Mouse (Mus musculus) regulatory T cell (primary cell): Measurements from ENCODE around the gene Synpo2l.

Experiments used
- in situ Hi-C: fragments of 300-600 bp; cut with MboI, MseI; formaldehyde crosslinking; loops from one replicate; pipeline ENCODE4 v1.15.1; 2025; ENCODE audit warnings: high pct_unique_total_duplicates

The Synpo2l gene

GRCm38 (mm10) chr14:20682498-20682897, 14.3 kb upstream of the Synpo2l start:
- in situ Hi-C loops, result loop anchor here (25.0 kb wide), 1 partner anchor 1155 kb away; the partner anchor contains the start of genes Comtd1 and Vdac2

GRCm38 (mm10) chr14:20681742-20682141, 13.6 kb upstream of the Synpo2l start:
- in situ Hi-C loops, result loop anchor here (25.0 kb wide), 1 partner anchor 1156 kb away; the partner anchor contains the start of genes Comtd1 and Vdac2

- in situ Hi-C loops, result loop anchor here (25.0 kb wide), 1 partner anchor 1159 kb away; the partner anchor contains the start of genes Comtd1 and Vdac2
Observed at GRCm38 (mm10) chr14:20677906-20678305, 9.8 kb upstream of the Synpo2l start.

DNA sequence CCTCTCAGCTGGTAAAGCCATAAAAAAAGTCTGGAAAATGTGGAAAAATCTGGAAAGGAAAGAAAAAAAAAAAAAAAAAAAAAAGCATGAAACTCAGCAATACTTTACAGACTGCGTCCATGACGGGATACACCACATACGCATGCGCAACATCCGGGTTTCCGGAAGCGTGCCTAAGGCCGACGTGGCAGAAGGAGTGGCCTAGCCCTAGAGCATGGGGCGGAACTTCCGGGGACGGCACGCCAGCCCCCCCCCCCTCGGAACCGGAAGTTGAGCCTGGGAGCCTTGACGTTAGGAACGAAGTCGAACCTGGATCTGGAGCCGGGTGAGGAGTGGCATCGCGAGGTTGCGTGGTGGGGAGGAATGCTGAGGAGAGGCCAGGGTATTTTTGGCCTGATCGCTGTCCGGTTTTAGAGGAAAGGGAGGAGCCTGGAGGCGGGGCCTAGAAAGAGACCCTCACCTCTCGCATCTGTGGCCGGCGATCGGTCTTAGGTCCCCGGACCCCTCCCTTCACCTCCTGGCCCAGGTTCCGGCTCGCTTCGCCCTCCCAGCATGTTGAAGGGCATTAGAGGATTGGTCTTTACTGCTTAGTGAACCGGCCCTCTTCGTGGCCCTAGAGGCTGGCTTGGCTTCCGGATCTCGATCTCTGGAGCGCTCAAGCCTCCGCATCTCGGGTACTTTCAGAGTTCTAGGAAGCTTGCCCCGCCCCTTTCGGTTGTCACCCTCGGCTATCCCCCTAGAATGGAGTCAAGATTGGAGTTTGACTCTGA, 6.1 kb upstream of the Synpo2l start, which contains the start of gene Sec24c:
Gene Sec24c, plus strand, starts transcription at position 245 of the 770 bp plus-strand sequence.
- in situ Hi-C loops, result no loop called here

- in situ Hi-C loops, result no loop called here
Observed at GRCm38 (mm10) chr14:20673735-20674063, 5.5 kb upstream of the Synpo2l start.

DNA sequence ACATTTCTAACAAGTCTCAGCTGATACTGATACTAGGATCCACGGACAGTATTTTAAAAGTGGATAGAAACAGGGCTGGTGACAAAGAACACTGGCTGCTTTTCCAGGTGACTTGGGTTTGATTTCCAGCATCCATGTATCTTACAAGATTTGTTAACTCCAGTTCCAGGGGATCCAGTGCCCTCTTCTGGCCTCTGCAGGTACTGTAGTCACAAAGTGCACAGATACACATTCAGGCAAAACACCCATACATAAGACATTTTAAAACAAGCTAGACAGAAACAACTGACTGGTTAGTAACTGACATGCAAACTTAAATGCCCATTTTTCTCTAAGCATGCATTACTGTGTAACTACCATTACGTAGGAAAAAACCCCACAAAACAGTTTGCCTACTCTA, 4.8 kb upstream of the Synpo2l start:
- in situ Hi-C loops, result no loop called here

DNA sequence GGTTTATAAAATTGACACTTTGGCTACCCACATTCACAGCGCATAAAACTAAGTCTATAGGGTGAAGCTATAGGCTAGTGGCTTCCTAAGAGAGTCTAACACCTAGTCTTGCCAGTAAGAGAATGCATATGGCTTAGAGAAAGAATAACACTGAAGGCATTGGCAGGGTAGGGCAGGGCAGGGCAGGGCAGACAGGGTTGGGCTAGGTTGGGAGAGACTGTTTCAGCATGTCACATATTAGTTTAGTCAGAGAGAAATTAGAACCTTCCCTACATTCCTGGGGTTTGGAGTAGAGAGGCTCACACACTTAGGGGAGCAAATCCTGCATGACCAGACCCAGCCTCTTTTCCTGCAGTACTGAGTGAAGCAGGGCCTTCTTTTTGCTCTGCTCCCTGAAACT, 685 bp downstream of the Synpo2l start:
- in situ Hi-C loops, result no loop called here

DNA sequence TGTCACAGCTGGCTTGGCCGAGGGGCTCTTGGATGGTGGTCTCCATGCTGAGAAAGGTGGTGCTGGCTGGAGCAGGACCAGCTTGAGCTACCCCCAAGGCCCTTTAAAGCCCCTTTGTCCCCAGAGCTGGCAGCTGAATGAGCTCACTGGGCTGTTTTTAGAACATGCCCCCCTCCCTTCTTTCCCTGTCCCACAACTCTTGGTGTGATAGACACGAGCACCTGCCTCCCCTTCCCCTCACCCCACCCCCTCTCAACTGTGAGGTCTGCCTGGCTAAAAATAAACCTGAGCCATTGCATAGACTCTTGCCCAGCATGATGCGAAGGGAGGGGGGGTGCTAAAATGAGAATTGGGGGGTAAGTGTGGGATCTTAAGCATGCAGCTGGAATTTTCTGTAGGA, 3.7 kb downstream of the Synpo2l start:
- in situ Hi-C loops, result no loop called here

DNA sequence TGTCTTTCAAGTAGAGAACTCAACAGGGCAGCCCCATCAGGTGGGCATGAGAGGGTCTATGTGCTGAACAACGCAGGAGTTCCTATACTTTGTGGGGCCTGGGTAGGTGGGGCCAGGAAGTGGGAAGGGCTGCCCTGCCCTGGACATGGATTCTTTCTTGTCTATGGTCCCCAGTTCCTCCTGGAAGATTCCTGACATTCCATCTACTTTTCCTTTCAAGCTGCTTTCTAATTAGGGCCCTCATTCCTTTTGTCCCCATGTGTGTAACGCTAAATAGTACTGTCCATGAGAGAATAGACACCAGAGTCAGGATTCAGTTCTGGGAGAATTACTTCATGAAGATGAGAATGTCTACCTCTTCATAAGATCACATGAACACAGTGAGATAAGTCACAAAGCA, 4.6 kb downstream of the Synpo2l start:
- in situ Hi-C loops, result no loop called here

DNA sequence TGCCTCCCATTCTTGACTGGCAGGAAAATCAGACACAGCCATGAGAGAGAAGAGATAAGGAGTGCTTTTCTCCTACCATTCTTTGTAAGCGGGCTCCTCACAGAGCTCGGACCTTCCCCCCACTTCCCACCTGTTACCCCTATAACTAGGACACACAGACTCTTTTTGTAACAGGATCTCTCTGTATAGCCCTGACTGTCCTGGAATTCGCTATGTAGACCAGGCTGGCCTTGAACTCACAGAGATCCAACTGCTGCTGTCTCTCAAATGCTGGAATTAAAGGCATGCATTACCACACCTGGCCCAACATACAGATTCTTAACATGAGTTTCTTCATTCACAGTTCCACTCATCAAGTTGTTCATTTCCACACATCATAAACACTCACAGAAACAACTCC, 5.4 kb downstream of the Synpo2l start:
- in situ Hi-C loops, result no loop called here

DNA sequence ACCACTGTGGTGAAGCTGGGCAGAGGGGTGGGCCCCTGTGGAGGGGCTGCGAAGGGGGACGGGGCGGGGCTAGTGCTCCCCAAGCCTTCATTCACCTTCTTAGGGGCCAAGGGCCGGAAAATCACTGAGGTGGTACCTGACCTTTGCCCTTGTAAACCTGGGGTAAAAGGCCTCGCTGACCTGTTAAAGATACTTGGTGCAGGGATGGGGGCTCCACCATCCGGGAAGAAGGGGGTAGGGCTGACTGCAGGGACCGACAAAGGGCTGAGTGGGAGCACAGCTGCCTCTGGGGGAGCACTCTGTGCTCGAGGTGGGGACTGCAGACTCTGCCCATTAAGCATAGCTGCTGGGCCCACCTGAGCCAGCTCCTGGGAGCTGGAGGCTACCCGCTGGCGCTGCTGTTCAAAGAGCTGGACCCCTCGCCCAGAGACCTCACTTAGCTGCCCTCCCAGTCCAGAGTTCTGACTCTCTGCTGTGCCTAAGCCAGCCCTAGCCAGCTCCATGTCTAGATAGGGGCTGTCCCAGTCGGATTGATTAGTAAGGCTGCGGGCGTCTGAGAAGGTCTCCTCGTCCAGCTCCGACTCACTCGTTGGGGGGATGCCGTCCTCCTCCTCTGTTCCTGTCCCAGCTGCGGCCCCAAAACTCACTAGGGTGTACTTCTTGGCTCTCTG, 6.4 kb downstream of the Synpo2l start:
- in situ Hi-C loops, result no loop called here

GRCm38 (mm10) chr14:20660827-20661660, 7.1 kb downstream of the Synpo2l start:
- in situ Hi-C loops, result no loop called here

DNA sequence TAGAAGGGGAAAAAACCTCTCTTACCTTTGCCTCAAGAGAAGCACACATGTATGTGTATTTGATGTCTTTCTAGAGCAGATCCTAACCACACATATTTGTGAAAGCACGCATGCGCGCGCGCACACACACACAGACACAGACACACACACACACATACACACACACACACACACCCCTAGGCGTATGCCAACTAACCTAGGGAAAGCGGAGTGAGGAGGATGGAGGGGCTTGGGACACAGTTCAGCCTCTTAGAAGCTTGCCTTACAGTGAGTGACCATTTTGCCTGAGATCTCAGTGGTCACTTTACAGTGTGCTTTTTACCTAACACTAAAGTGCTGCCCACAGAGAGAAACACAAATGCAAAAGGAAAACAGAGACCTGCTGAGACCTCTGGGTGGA, 8.5 kb downstream of the Synpo2l start:
- in situ Hi-C loops, result loop anchor here (5.0 kb wide), 1 partner anchor 82 kb away; no protein-coding TSS in a partner anchor

GRCm38 (mm10) chr14:20658902-20659301, 9.3 kb downstream of the Synpo2l start:
- in situ Hi-C loops, result loop anchor here (5.0 kb wide), 1 partner anchor 82 kb away; no protein-coding TSS in a partner anchor

DNA sequence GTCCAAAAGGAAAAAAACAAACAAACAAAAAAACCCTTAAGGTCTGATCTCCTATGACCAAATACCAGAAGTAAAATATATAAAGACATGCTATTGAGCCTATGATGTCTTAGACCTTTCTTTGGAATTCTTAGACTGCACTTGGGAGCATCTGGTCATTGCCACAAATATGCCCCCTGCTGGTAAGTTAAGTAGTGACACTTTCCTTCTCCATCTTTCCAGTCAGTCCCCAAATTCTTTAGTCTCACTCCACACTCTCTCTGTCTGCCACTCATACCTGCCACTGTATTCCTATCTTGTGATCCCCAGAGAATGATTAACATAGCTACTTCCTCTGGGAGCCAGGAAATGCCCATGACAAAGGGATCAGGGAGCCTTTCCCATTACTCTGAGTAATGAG, 9.8 kb downstream of the Synpo2l start:
- in situ Hi-C loops, result loop anchor here (5.0 kb wide), 1 partner anchor 81 kb away; no protein-coding TSS in a partner anchor

GRCm38 (mm10) chr14:20656361-20656760, 11.8 kb downstream of the Synpo2l start, which contains the start of gene Myoz1:
Gene Myoz1 (minus strand): TSS chr14:20656540.
- in situ Hi-C loops, result loop anchor here (5.0 kb wide), 1 partner anchor 79 kb away; no protein-coding TSS in a partner anchor

DNA sequence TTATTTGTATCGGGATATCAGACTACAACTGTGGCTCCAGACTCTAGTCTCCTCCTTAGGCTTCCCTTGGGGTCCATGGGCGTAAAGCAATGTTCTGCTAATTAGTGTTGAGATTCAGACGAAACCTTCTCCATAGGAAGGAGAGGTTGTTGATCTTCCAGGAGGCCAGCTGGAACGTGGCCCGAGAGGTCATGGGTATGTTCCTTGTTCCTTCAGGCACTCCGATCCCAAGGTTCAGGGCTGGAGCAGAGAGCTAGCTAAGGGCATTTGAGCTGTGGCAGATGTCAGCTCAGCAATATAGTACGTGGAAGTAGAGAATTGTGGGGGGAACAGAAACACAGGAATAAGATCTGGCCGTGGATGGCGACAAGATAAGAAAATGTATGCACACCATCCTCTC, 12.4 kb downstream of the Synpo2l start:
- in situ Hi-C loops, result loop anchor here (5.0 kb wide), 1 partner anchor 78 kb away; no protein-coding TSS in a partner anchor

DNA sequence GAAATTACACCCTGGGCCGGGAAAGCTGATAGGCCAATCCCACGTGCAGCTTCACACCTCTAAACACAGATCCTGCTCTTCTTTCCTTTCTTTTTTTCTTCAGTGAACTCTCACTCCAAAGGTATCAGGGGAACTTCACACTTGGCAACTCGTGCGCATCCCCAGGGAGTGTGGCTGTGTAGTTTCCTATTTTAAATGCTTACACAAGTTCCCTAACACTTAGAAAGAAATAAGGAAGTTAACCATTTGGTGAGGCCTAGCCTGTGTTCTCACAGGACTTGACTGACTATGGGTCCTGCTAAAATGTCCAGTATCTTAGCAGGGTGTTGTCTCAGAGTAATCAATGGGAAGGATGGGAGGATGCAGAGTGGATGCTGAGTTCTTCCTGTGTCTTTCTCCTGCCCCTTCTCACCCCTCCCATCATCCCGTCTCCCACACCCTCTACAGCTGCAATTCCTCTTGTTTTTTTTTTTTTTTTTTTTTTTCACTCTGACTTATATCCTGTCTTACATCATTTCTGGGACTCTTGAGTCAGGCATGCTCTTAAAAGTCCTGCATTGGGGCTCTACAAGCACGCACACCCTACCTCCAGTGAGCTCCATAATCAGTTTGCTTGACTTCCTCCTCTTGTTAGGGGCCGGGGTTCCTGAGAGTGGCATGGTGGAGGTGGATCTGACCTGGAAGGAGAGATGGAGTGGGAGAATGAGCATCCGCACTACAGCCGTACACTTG, 13.3 kb downstream of the Synpo2l start:
- in situ Hi-C loops, result loop anchor here (5.0 kb wide), 2 partner anchors 43 to 78 kb away; no protein-coding TSS in a partner anchor

DNA sequence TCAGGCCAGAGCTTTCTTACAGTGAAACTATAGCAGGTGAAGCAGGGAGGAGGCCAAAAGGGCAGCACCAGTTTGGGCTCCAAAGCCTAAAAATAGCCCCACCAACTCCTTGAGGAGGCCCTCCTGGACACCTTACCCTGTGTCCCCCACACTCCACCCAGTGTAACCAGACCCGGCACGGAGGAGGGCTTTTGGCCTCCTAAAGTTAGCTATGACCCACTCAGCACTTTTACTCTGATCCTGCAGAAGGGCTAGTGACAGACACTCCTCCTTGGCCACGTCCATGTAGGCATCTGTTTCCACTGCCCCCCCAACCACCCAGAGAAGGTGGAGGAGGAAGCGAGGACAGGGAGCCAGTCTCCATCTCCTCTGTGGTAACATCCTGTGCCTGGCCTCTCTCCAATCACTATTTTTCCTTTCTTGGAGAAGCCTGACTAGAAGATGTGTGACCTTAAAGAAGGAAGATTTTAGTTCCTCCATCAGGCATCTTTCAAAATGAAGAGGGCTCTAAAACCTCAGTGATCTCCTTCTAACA, 16.4 kb downstream of the Synpo2l start:
- in situ Hi-C loops, result loop anchor here (5.0 kb wide), 1 partner anchor 39 kb away; no protein-coding TSS in a partner anchor

DNA sequence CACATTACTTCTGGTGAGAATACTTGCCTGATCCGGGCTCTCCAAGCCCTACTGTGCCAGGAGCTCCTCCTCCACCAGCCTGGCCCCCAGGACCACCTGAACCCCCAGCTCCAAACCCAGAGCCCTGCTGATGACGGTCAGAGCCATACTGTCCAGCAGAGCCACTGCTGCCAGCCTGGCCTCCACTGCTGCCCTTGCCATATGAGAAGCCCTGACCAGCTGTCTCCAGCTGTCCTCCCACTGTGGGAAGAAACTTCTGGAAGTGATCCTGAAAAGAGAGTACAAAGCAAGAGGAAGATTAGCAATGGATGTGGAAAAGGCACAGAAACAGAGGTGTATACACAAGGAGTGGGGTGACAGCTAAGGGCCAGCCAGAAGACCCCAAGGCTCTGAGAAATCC, 17.2 kb downstream of the Synpo2l start:
- in situ Hi-C loops, result loop anchor here (5.0 kb wide), 1 partner anchor 39 kb away; no protein-coding TSS in a partner anchor
